Mouse (Mus musculus) urinary bladder, postnatal 10 days (tissue): Measurements from ENCODE around the gene C1ql3.

ENCODE experiments used
- DNase-seq: peaks from one replicate; pipeline ENCODE4 v3.0.0; 2022; ENCODE audit warnings: low spot score

Gene C1ql3

GRCm38 (mm10) chr2:13011472-13011871 lies at the start of gene C1ql3:
TSS of gene C1ql3 (minus strand) at chr2:13011806.
- DNase-seq, result no peak

GRCm38 (mm10) chr2:13060426-13061170 lies 49.0 kb upstream of the C1ql3 start:
- DNase-seq, result no peak

GRCm38 (mm10) chr2:13048649-13049048 lies 37.0 kb upstream of the C1ql3 start:
- no peak for DNase-seq

GRCm38 (mm10) chr2:13044555-13044954 lies 32.9 kb upstream of the C1ql3 start:
- DNase-seq, result no peak

GRCm38 (mm10) chr2:13039785-13040184 lies 28.2 kb upstream of the C1ql3 start:
- no peak for DNase-seq

- DNase-seq, result no peak
Measured at GRCm38 (mm10) chr2:13038772-13039171, 27.2 kb upstream of the C1ql3 start.

- DNase-seq, result no peak
Measured at GRCm38 (mm10) chr2:13018861-13019260, 7.3 kb upstream of the C1ql3 start.

- DNase-seq, result no peak
Measured at GRCm38 (mm10) chr2:13018382-13018781, 6.8 kb upstream of the C1ql3 start.

GRCm38 (mm10) chr2:13011973-13012372 lies 367 bp upstream of the C1ql3 start:
- DNase-seq, result no peak

GRCm38 (mm10) chr2:13010460-13011341 lies 905 bp downstream of the C1ql3 start:
- no peak for DNase-seq

GRCm38 (mm10) chr2:13010030-13010459 lies 1.6 kb downstream of the C1ql3 start:
- DNase-seq, result no peak

GRCm38 (mm10) chr2:13009261-13009972 lies 2.2 kb downstream of the C1ql3 start:
- DNase-seq, result no peak

GRCm38 (mm10) chr2:13008433-13008832 lies 3.2 kb downstream of the C1ql3 start:
- no peak for DNase-seq

GRCm38 (mm10) chr2:13000026-13000425 lies 11.6 kb downstream of the C1ql3 start:
- DNase-seq, result no peak

GRCm38 (mm10) chr2:12984901-12985732 lies 26.5 kb downstream of the C1ql3 start:
- no peak for DNase-seq

GRCm38 (mm10) chr2:12978771-12979170 lies 32.8 kb downstream of the C1ql3 start:
- no peak for DNase-seq

GRCm38 (mm10) chr2:12977367-12977766 lies 34.2 kb downstream of the C1ql3 start:
- no peak for DNase-seq

GRCm38 (mm10) chr2:12973752-12974151 lies 37.9 kb downstream of the C1ql3 start:
- DNase-seq, result no peak

- no peak for DNase-seq
Measured at GRCm38 (mm10) chr2:12970049-12970724, 41.4 kb downstream of the C1ql3 start.

GRCm38 (mm10) chr2:12956703-12957424 lies 54.7 kb downstream of the C1ql3 start:
- DNase-seq, result no peak
